Mouse (Mus musculus) liver, adult 2 months (tissue): Measurements from ENCODE around the gene Zfp423.

Experiments
- CTCF ChIP-seq: fragments of 200-500 bp; IDR thresholded peaks from 2 replicates; pipeline ENCODE4 v1.5.1; 2011; ENCODE audit warnings: low read depth, low read length, control low read depth
- POLR2A ChIP-seq: fragments of 200-500 bp; IDR thresholded peaks from 2 replicates; pipeline ENCODE4 v1.6.1; 2011; ENCODE audit warnings: low read length, control low read depth; ENCODE audit not compliant: insufficient read depth; ENCODE audit errors: extremely low read depth

DNA sequence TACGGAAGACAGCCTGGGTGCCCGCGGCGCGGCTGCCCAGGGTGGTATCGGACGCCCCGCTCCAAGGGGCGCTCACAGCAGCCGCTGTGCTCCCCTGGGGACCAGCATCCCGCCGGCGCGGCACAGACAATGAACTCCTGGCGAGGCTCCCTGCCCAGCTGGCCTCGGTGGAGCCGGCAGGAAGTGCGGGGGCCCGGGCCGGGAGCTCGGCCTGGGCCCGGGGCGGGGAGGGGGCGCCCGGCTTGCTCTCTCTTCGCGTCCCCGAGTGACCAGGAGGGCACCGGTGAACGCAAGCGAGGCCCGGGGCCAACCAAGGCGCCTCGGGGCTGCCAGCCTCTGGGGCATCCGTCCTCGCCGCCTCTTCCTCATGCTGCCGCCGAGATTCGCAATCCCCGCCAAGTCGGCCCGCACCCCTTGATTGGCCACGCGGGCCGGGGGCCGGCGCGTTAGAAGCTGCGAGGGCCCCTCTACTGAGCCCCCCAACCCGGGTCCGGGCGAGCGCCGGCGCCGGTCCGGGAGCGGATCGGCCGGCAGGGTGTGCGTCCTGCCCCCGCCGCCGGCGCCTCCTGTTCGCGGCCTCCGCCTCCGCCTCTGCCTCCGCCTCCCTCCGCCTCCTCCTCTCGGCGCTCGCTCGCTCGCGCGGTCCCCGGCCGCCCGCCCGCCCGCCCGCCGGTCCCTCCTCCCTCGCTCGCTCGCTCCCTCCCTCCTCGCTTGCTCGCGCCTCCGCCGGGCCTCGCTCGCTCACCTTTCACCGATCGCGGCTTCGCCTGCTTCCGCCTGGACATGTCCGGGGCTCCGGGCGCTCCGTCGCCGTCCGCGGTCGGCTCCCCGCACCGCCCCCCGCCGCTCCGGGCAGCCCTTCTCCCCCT is 710 bp downstream of the Zfp423 start:
- TF ChIP-seq POLR2A (0 out of 2 replicates have a peak, but pooled peaks have one; percentile 14), CTCF (no peak)
